Mouse (Mus musculus) splenic B cell, adult 2 months (primary cell): Measurements from ENCODE around the gene Themis2.
A peak's percentile ranks its signal among the peaks of the same experiment; 100 is the strongest.

Source experiments
- DNase-seq: peaks from one replicate; pipeline ENCODE4 v3.0.0-alpha.2; 2011; ENCODE audit warnings: low read depth, low spot score
- H3K27me3 ChIP-seq: 2 replicates; pipeline ENCODE4 v1.6.1; 2012; ENCODE audit warnings: mild to moderate bottlenecking, low read length, moderate library complexity, mixed read lengths; ENCODE audit not compliant: control insufficient read depth, poor library complexity, insufficient read depth, severe bottlenecking
- H3K36me3 ChIP-seq: 2 replicates; pipeline ENCODE4 v1.6.1; 2012; ENCODE audit warnings: mild to moderate bottlenecking, low read length, moderate library complexity, mixed read lengths; ENCODE audit not compliant: control insufficient read depth, poor library complexity, insufficient read depth, severe bottlenecking

The Themis2 gene

GRCm38 (mm10) chr4:132796196-132796886 is at the start of gene Themis2:
Themis2 (minus strand) TSS chr4:132796387.
- Histone ChIP-seq H3K27me3 (no peaks in the 10 kb centered on the region), H3K36me3 (peaks cover 8% of the 10 kb centered on the region)
- DNase-seq, result peak; percentile 92

GRCm38 (mm10) chr4:132843705-132844071 is 47.5 kb upstream of the Themis2 start:
- no peaks in the 10 kb centered on the region for H3K27me3 ChIP-seq
- DNase-seq, result no peak
- H3K36me3 ChIP-seq, result peaks cover 8% of the 10 kb centered on the region; the same call in 1 of the 2 replicates

- Histone ChIP-seq H3K27me3 (no peaks in the 10 kb centered on the region), H3K36me3 (peaks cover 8% of the 10 kb centered on the region; the same call in 1 of the 2 replicates)
- DNase-seq, result peak; percentile 92
Measured at GRCm38 (mm10) chr4:132842970-132843704, 47.0 kb upstream of the Themis2 start, which contains the start of gene Ppp1r8. Ppp1r8 (minus strand) TSS chr4:132843169.

- H3K36me3 ChIP-seq, result peaks cover 8% of the 10 kb centered on the region; the same call in 1 of the 2 replicates
- peak; percentile 25 for DNase-seq
Measured at GRCm38 (mm10) chr4:132842281-132842906, 46.2 kb upstream of the Themis2 start.

GRCm38 (mm10) chr4:132841493-132841892 is 45.3 kb upstream of the Themis2 start:
- peak; percentile 52 for DNase-seq
- peaks cover 11% of the 10 kb centered on the region; the same call in 1 of the 2 replicates for H3K36me3 ChIP-seq
- no peaks in the 10 kb centered on the region for H3K27me3 ChIP-seq

More at GRCm38 (mm10) chr4:132842281-132842906, 46.2 kb upstream of the Themis2 start:
- no peaks in the 10 kb centered on the region for H3K27me3 ChIP-seq

- H3K36me3 ChIP-seq, result peaks cover 2% of the 10 kb centered on the region; the same call in 1 of the 2 replicates
- H3K27me3 ChIP-seq, result no peaks in the 10 kb centered on the region
- DNase-seq, result peak; percentile 92
Measured at GRCm38 (mm10) chr4:132823614-132824366, 27.6 kb upstream of the Themis2 start.

GRCm38 (mm10) chr4:132818442-132818841 is 22.3 kb upstream of the Themis2 start:
- Histone ChIP-seq H3K36me3 (no peaks in the 10 kb centered on the region), H3K27me3 (no peaks in the 10 kb centered on the region)

GRCm38 (mm10) chr4:132816855-132817254 is 20.7 kb upstream of the Themis2 start:
- Histone ChIP-seq H3K36me3 (no peaks in the 10 kb centered on the region), H3K27me3 (no peaks in the 10 kb centered on the region)
- no peak for DNase-seq

More at GRCm38 (mm10) chr4:132818442-132818841, 22.3 kb upstream of the Themis2 start:
- no peak for DNase-seq

GRCm38 (mm10) chr4:132816404-132816803 is 20.2 kb upstream of the Themis2 start:
- no peaks in the 10 kb centered on the region for H3K27me3 ChIP-seq
- H3K36me3 ChIP-seq, result no peaks in the 10 kb centered on the region
- DNase-seq, result peak; percentile 44

GRCm38 (mm10) chr4:132809621-132810020 is 13.4 kb upstream of the Themis2 start:
- DNase-seq, result no peak
- no peaks in the 10 kb centered on the region for H3K36me3 ChIP-seq

GRCm38 (mm10) chr4:132807771-132808641 is 11.8 kb upstream of the Themis2 start:
- Histone ChIP-seq H3K36me3 (no peaks in the 10 kb centered on the region), H3K27me3 (no peaks in the 10 kb centered on the region)
- peak; percentile 88 for DNase-seq

More at GRCm38 (mm10) chr4:132809621-132810020, 13.4 kb upstream of the Themis2 start:
- H3K27me3 ChIP-seq, result no peaks in the 10 kb centered on the region

- H3K36me3 ChIP-seq, result no peaks in the 10 kb centered on the region
- DNase-seq, result no peak
Measured at GRCm38 (mm10) chr4:132806620-132807191, 10.5 kb upstream of the Themis2 start.

GRCm38 (mm10) chr4:132805599-132806197 is 9.5 kb upstream of the Themis2 start:
- DNase-seq, result no peak

More at GRCm38 (mm10) chr4:132806620-132807191, 10.5 kb upstream of the Themis2 start:
- H3K27me3 ChIP-seq, result no peaks in the 10 kb centered on the region

More at GRCm38 (mm10) chr4:132805599-132806197, 9.5 kb upstream of the Themis2 start:
- Histone ChIP-seq H3K36me3 (no peaks in the 10 kb centered on the region), H3K27me3 (no peaks in the 10 kb centered on the region)
